Mouse (Mus musculus): ENCODE data around the gene Ugt1a8. TPM values are rescaled to one million over a fixed set of nuclear protein-coding genes. Genes with fewer than 3 reads are reported as not detected.
"Not testable (repeated sequence)": the region's sequence is repeated elsewhere in the genome, so short reads cannot be mapped to it uniquely, and the experiment has no call there.

The Ugt1a8 gene
- polyA plus RNA-seq, 1 experiment from 2014 or later, result not detected

GRCm38 (mm10) chr1:88136646-88137045 is 49.0 kb downstream of the Ugt1a8 start:
- WGBS, result 61% methylated on average over 2 of the region's 2 CpGs
- no peak for TF ChIP-seq CTCF (IDR thresholded peaks at IDR 0.05; ENCODE audit: low read depth)
- no peak overlapping the region for H3K9ac ChIP-seq

GRCm38 (mm10) chr1:88137264-88137663 is 49.7 kb downstream of the Ugt1a8 start:
- ATAC-seq (ENCODE audit: insufficient read depth), result no peak
- no peak overlapping the region for H3K27ac ChIP-seq (ENCODE audit: low read depth)
- H3K4me3 ChIP-seq (ENCODE audit: low read depth, low read length), result no peak overlapping the region
- H3K4me2 ChIP-seq, result no peak overlapping the region
- H3K27me3 ChIP-seq (ENCODE audit: insufficient read depth, low read length), result no peaks in the 10 kb centered on the region
- H3K9ac ChIP-seq, result no peak overlapping the region
- 76% methylated on average over 3 of the region's 3 CpGs for WGBS
- TF ChIP-seq CTCF (IDR thresholded peaks at IDR 0.05; ENCODE audit: low read depth), result no peak
- DNase-seq, result no peak
- peaks cover 6% of the 10 kb centered on the region for H3K4me1 ChIP-seq (ENCODE audit: insufficient read depth)
- no peaks in the 10 kb centered on the region for H3K36me3 ChIP-seq (ENCODE audit: insufficient read depth)
- H3K9me3 ChIP-seq (ENCODE audit: low read depth, low read length), result no peaks in the 10 kb centered on the region

More at GRCm38 (mm10) chr1:88136646-88137045, 49.0 kb downstream of the Ugt1a8 start:
- Histone ChIP-seq H3K27me3 (ENCODE audit: insufficient read depth, low read length) (no peaks in the 10 kb centered on the region), H3K4me2 (no peak overlapping the region), H3K4me3 (ENCODE audit: low read depth, low read length) (no peak overlapping the region), H3K27ac (ENCODE audit: low read depth) (no peak overlapping the region), H3K36me3 (ENCODE audit: insufficient read depth) (no peaks in the 10 kb centered on the region), H3K9me3 (ENCODE audit: low read depth, low read length) (no peaks in the 10 kb centered on the region), H3K4me1 (ENCODE audit: insufficient read depth) (peaks cover 6% of the 10 kb centered on the region)
- ATAC-seq (ENCODE audit: insufficient read depth) (no peak), DNase-seq (no peak)

DNA sequence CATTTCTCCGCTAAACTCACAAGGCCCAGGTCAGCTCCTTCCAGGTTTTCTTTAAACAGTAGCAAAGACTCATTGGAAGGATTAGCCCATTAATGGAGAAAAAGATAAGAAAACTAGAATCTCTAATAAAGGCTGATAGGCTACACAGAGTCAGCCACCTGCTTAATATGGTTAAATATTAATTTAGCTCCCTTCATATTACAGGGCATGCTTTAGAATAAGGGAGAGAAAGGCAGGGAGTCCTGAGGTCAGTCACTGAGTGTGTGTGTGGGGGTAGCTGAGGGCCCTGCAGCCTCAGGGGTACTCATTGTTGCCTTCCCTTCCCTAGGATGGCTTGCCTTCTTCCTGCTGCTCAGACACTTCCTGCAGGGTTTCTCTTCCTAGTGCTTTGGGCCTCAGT is 50.5 kb downstream of the Ugt1a8 start:
- no peak overlapping the region for H3K4me2 ChIP-seq
- no peak for DNase-seq
- WGBS, result 82% methylated on average over 1 of the region's 1 CpGs
- H3K27me3 ChIP-seq (ENCODE audit: insufficient read depth, low read length), result no peaks in the 10 kb centered on the region
- no peak overlapping the region for H3K4me3 ChIP-seq (ENCODE audit: low read depth, low read length)
- TF ChIP-seq CTCF (IDR thresholded peaks at IDR 0.05; ENCODE audit: low read depth), result no peak
- H3K36me3 ChIP-seq (ENCODE audit: insufficient read depth), result no peaks in the 10 kb centered on the region
- H3K27ac ChIP-seq (ENCODE audit: low read depth), result no peak overlapping the region
- H3K4me1 ChIP-seq (ENCODE audit: insufficient read depth), result peaks cover 6% of the 10 kb centered on the region
- no peak for ATAC-seq (ENCODE audit: insufficient read depth)
- no peaks in the 10 kb centered on the region for H3K9me3 ChIP-seq (ENCODE audit: low read depth, low read length)
- H3K9ac ChIP-seq, result no peak overlapping the region

GRCm38 (mm10) chr1:88140492-88140891 is 52.9 kb downstream of the Ugt1a8 start:
- not testable (repeated sequence) for H3K27ac ChIP-seq (ENCODE audit: low read depth); H3K27me3 ChIP-seq (ENCODE audit: insufficient read depth, low read length); H3K9me3 ChIP-seq (ENCODE audit: low read depth, low read length); H3K9ac ChIP-seq; H3K4me1 ChIP-seq (ENCODE audit: insufficient read depth); H3K36me3 ChIP-seq (ENCODE audit: insufficient read depth); H3K4me3 ChIP-seq (ENCODE audit: low read depth, low read length); H3K4me2 ChIP-seq
- peak; percentile 30 for DNase-seq
- peak; percentile 56; the same call in 1 of the 2 replicates for ATAC-seq (ENCODE audit: insufficient read depth)
- 44% methylated on average over 1 of the region's 1 CpGs for WGBS

DNA sequence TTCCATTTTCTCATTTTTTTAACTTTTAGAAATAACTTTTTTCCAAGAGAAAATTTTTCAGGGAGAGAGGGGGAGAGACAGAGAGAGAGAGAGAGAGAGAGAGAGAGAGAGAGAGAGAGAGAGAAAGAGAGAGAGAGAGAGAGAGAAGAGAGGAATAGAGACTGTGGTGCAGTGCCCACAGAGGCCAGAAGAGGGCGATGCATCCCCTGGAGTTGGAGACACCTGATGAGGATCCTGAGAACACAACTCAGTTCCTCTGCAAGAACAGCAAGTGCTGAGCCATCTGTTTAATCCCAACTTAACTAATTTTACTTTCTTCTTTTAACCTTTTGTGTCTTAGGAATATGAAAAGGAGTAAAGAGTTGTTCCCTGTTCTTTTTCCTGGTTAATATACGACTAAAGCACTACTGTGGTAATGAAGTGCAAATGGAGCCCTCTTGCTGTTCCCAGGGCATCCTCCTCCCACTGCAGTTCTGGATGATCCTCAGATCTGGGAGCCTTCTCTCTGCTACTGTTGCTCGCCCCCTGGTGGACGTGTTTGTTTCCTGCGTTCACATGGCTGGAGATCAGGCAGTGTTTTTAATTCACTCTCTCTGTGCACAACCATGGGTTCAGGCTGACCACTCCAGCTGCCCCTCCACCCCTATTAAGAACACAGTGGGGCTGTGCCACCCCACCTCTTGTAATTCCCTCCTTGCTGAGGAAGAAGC is 56.5 kb downstream of the Ugt1a8 start:
- ATAC-seq (ENCODE audit: insufficient read depth) (peak; percentile 63; the same call in 1 of the 2 replicates), DNase-seq (peak; percentile 57)
- not testable (repeated sequence) for H3K27ac ChIP-seq (ENCODE audit: low read depth); H3K36me3 ChIP-seq (ENCODE audit: insufficient read depth); H3K4me1 ChIP-seq (ENCODE audit: insufficient read depth); H3K4me2 ChIP-seq; H3K27me3 ChIP-seq (ENCODE audit: insufficient read depth, low read length); H3K4me3 ChIP-seq (ENCODE audit: low read depth, low read length); H3K9ac ChIP-seq; H3K9me3 ChIP-seq (ENCODE audit: low read depth, low read length)
- WGBS, result 4% methylated on average over 5 of the region's 5 CpGs
- TF ChIP-seq CTCF (IDR thresholded peaks at IDR 0.05; ENCODE audit: low read depth), result peak; percentile 52

DNA sequence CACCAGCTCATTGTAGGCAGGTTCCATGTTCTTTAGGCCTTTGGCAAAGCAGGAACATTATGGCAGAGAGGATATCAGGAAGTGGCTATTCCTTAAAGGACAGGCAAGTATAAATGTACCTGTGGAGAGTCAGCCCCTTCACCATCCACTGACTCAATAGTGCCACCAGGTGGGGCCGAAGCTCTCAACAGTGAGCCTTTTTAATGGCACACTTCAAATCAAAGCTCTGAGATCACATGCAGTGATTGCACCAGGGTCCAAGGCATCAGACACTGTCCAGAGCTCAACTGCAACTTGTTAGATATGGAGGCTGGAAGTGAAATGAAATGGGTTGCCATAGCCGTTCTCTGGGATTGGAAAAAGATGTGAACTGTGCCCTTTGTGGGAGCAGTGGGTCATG is 57.7 kb downstream of the Ugt1a8 start:
- peak; percentile 44 for TF ChIP-seq CTCF (IDR thresholded peaks at IDR 0.05; ENCODE audit: low read depth)
- not testable (repeated sequence) for ATAC-seq (ENCODE audit: insufficient read depth); H3K9ac ChIP-seq; H3K9me3 ChIP-seq (ENCODE audit: low read depth, low read length); H3K36me3 ChIP-seq (ENCODE audit: insufficient read depth); H3K4me3 ChIP-seq (ENCODE audit: low read depth, low read length); H3K27me3 ChIP-seq (ENCODE audit: insufficient read depth, low read length); H3K4me2 ChIP-seq; H3K4me1 ChIP-seq (ENCODE audit: insufficient read depth); H3K27ac ChIP-seq (ENCODE audit: low read depth)
- 55% methylated on average over 2 of the region's 2 CpGs for WGBS
- DNase-seq, result peak; percentile 24

DNA sequence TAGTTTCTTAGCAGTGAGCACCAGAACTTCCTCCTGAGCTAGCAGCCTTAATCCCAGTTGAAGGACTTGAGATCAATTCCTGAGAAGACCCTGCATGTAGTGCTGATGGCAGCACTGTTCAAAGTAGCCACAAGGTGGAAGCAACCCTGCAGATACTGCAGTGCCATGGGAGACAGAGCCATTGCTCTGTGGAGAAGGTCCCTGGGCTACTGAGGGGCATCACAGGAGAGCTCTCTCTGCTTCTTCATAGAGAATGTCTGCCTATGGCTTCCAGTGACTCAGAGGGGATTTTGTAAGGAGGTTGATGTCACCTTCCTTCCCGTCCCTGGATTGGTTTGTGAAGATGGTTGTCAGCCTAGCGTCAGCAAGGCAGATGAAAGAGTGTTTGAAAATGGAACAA is 62.5 kb downstream of the Ugt1a8 start:
- 56% methylated on average over 2 of the region's 2 CpGs for WGBS
- not testable (repeated sequence) for H3K27me3 ChIP-seq (ENCODE audit: insufficient read depth, low read length); ATAC-seq (ENCODE audit: insufficient read depth); H3K27ac ChIP-seq (ENCODE audit: low read depth); H3K4me3 ChIP-seq (ENCODE audit: low read depth, low read length); H3K9me3 ChIP-seq (ENCODE audit: low read depth, low read length); H3K4me2 ChIP-seq; H3K36me3 ChIP-seq (ENCODE audit: insufficient read depth); H3K4me1 ChIP-seq (ENCODE audit: insufficient read depth); H3K9ac ChIP-seq
- TF ChIP-seq CTCF (IDR thresholded peaks at IDR 0.05; ENCODE audit: low read depth), result peak; percentile 44
- DNase-seq, result peak; percentile 12
